Mouse (Mus musculus) kidney, postnatal 0 days (tissue): ENCODE data around the gene Gadl1. TPM values are rescaled to one million over a fixed set of nuclear protein-coding genes. Genes with fewer than 3 reads are reported as not detected.
A peak's percentile ranks its signal among the peaks of the same experiment; 100 is the strongest.

Experiments used
- ATAC-seq: fragments of 200-750 bp; cut with Nextera tagmentation; replicated peaks from 2 replicates; pipeline ENCODE4 v1.8.0; 2017; ENCODE audit warnings: low read depth, moderate number of reproducible peaks, moderate TSS enrichment, moderate library complexity; ENCODE audit not compliant: low FRiP score
- DNase-seq: peaks from one replicate; pipeline ENCODE4 v3.0.0-alpha.2; 2016; ENCODE audit warnings: low spot score
- H3K27ac ChIP-seq: fragments of 300-500 bp; sonication (generic); 2 replicates; pipeline ENCODE4 v1.5.1; 2014; ENCODE audit warnings: mild to moderate bottlenecking
- H3K27me3 ChIP-seq: fragments of 300-500 bp; sonication (generic); 2 replicates; pipeline ENCODE4 v1.6.1; 2014; ENCODE audit warnings: low read length, mixed read lengths; ENCODE audit not compliant: insufficient read depth
- H3K36me3 ChIP-seq: fragments of 300-500 bp; sonication (generic); 2 replicates; pipeline ENCODE4 v1.6.1; 2014; ENCODE audit warnings: low read length, mixed read lengths; ENCODE audit not compliant: insufficient read depth
- H3K4me1 ChIP-seq: fragments of 300-500 bp; sonication (generic); replicated peaks from 2 replicates; pipeline ENCODE4 v1.6.1; 2014; ENCODE audit warnings: antibody characterized with exemption, low read length, mixed read lengths; ENCODE audit not compliant: insufficient read depth
- H3K4me2 ChIP-seq: fragments of 300-500 bp; sonication (generic); 2 replicates; pipeline ENCODE4 v1.6.1; 2014; ENCODE audit warnings: mild to moderate bottlenecking, low read length, moderate library complexity, mixed read lengths
- H3K4me3 ChIP-seq: fragments of 300-500 bp; sonication (generic); replicated peaks from 2 replicates; pipeline ENCODE4 v1.5.1; 2014; ENCODE audit warnings: low read depth, low read length
- H3K9ac ChIP-seq: fragments of 300-500 bp; sonication (generic); 2 replicates; pipeline ENCODE4 v1.6.1; 2014; ENCODE audit warnings: low read depth, low read length
- H3K9me3 ChIP-seq: fragments of 300-500 bp; sonication (generic); replicated peaks from 2 replicates; pipeline ENCODE4 v1.6.1; 2016; ENCODE audit warnings: low read length, inconsistent platforms, mixed read lengths
- CTCF ChIP-seq: IDR thresholded peaks from 2 replicates; pipeline ENCODE4 v1.5.1; 2016; ENCODE audit warnings: antibody characterized with exemption, low read depth, mild to moderate bottlenecking, moderate library complexity
- WGBS: fragments of 180-500 bp; shearing (Covaris S2); extraction: QIAGEN DNeasy Blood & Tissue Kit; methylation state at CpG from one replicate; pipeline ENCODE4 v1.1.7; 2014; 5-methylcytosine and 5-hydroxymethylcytosine counted together
- polyA plus RNA-seq: library from polyadenylated mRNA; unstranded; fragments of >200 nt; fragmentation: Nextera tagmentation; extraction: Ambion mirVana; gene quantifications from 2 replicates; pipeline ENCODE4 v1.2.1, GENCODE M21; 2015

Gene Gadl1
- polyA plus RNA-seq = 0.51 and 0.61 TPM in 2 replicates

- Histone ChIP-seq H3K27me3 (no peaks in the 10 kb centered on the region), H3K9me3 (no peaks in the 10 kb centered on the region), H3K27ac (no peak within 1 kb of the TSS), H3K36me3 (no peaks in the 10 kb centered on the region), H3K4me2 (0 out of 2 replicates have a peak within 1 kb of the TSS, but pooled peaks have one; percentile 4), H3K9ac (no peak within 1 kb of the TSS), H3K4me3 (no peak within 1 kb of the TSS), H3K4me1 (no peaks in the 10 kb centered on the region)
- WGBS = 68% methylated on average over 9 of the region's 9 CpGs
- no peak for ATAC-seq
- TF ChIP-seq CTCF = no peak
- DNase-seq = no peak
Measured at GRCm38 (mm10) chr9:115909155-115909554, at the start of gene Gadl1. Gadl1 (plus strand) TSS chr9:115909455.

- WGBS = 66% methylated on average over 5 of the region's 5 CpGs
- no peak for TF ChIP-seq CTCF
- Histone ChIP-seq H3K27ac (no peak overlapping the region), H3K9ac (no peak overlapping the region), H3K4me2 (no peak overlapping the region), H3K4me1 (no peaks in the 10 kb centered on the region), H3K9me3 (no peaks in the 10 kb centered on the region), H3K4me3 (no peak overlapping the region), H3K36me3 (no peaks in the 10 kb centered on the region), H3K27me3 (no peaks in the 10 kb centered on the region)
- ATAC-seq = no peak
- DNase-seq = no peak
Measured at GRCm38 (mm10) chr9:115862802-115863201, 46.5 kb upstream of the Gadl1 start.

- H3K4me1 ChIP-seq = no peaks in the 10 kb centered on the region
- H3K9me3 ChIP-seq = no peaks in the 10 kb centered on the region
- DNase-seq (no peak), ATAC-seq (no peak)
- no peak overlapping the region for H3K9ac ChIP-seq
- H3K4me3 ChIP-seq = no peak overlapping the region
- H3K27me3 ChIP-seq = no peaks in the 10 kb centered on the region
- H3K27ac ChIP-seq = no peak overlapping the region
- WGBS = 86% methylated on average over 6 of the region's 6 CpGs
- H3K4me2 ChIP-seq = no peak overlapping the region
- TF ChIP-seq CTCF = peak; percentile 14; the same call in 1 of the 2 replicates
- no peaks in the 10 kb centered on the region for H3K36me3 ChIP-seq
Measured at GRCm38 (mm10) chr9:115863326-115863725, 45.9 kb upstream of the Gadl1 start.

GRCm38 (mm10) chr9:115867277-115867676 lies 42.0 kb upstream of the Gadl1 start:
- peak; percentile 63 for DNase-seq
- no peak for ATAC-seq
- H3K36me3 ChIP-seq = no peaks in the 10 kb centered on the region
- WGBS = 18% methylated on average over 2 of the region's 2 CpGs
- H3K4me1 ChIP-seq = no peaks in the 10 kb centered on the region
- H3K9ac ChIP-seq = no peak overlapping the region
- no peaks in the 10 kb centered on the region for H3K9me3 ChIP-seq
- H3K4me2 ChIP-seq = no peak overlapping the region
- no peaks in the 10 kb centered on the region for H3K27me3 ChIP-seq
- no peak; the same call in 1 of the 2 replicates for TF ChIP-seq CTCF
- H3K4me3 ChIP-seq = no peak overlapping the region
- H3K27ac ChIP-seq = no peak overlapping the region

GRCm38 (mm10) chr9:115870168-115870567 lies 39.1 kb upstream of the Gadl1 start:
- peak; percentile 57 for TF ChIP-seq CTCF
- Histone ChIP-seq H3K36me3 (no peaks in the 10 kb centered on the region), H3K9me3 (no peaks in the 10 kb centered on the region), H3K27me3 (no peaks in the 10 kb centered on the region), H3K4me3 (no peak overlapping the region), H3K27ac (no peak overlapping the region), H3K4me2 (no peak overlapping the region), H3K4me1 (no peaks in the 10 kb centered on the region), H3K9ac (no peak overlapping the region)
- ATAC-seq (no peak), DNase-seq (no peak)
- 91% methylated on average over 13 of the region's 13 CpGs for WGBS

- ATAC-seq = no peak
- Histone ChIP-seq H3K36me3 (no peaks in the 10 kb centered on the region), H3K4me3 (no peak overlapping the region)
Measured at GRCm38 (mm10) chr9:115870640-115871039, 38.6 kb upstream of the Gadl1 start.

GRCm38 (mm10) chr9:115880500-115880899 lies 28.8 kb upstream of the Gadl1 start:
- 89% methylated on average over 6 of the region's 6 CpGs for WGBS
- TF ChIP-seq CTCF = no peak
- H3K27ac ChIP-seq = no peak overlapping the region

More at GRCm38 (mm10) chr9:115870640-115871039, 38.6 kb upstream of the Gadl1 start:
- Histone ChIP-seq H3K27me3 (no peaks in the 10 kb centered on the region), H3K9me3 (no peaks in the 10 kb centered on the region), H3K4me1 (no peaks in the 10 kb centered on the region), H3K9ac (no peak overlapping the region), H3K4me2 (no peak overlapping the region), H3K27ac (no peak overlapping the region)
- no peak for TF ChIP-seq CTCF
- no peak for DNase-seq
- 87% methylated on average over 5 of the region's 5 CpGs for WGBS

More at GRCm38 (mm10) chr9:115880500-115880899, 28.8 kb upstream of the Gadl1 start:
- no peak overlapping the region for H3K4me2 ChIP-seq
- DNase-seq = no peak
- H3K4me1 ChIP-seq = no peaks in the 10 kb centered on the region
- H3K9me3 ChIP-seq = no peaks in the 10 kb centered on the region
- no peak overlapping the region for H3K9ac ChIP-seq
- H3K4me3 ChIP-seq = no peak overlapping the region
- ATAC-seq = no peak
- no peaks in the 10 kb centered on the region for H3K27me3 ChIP-seq
- no peaks in the 10 kb centered on the region for H3K36me3 ChIP-seq
